8 mouse cellular contexts compared by ENCODE assay signal in the genomic region with DNA sequence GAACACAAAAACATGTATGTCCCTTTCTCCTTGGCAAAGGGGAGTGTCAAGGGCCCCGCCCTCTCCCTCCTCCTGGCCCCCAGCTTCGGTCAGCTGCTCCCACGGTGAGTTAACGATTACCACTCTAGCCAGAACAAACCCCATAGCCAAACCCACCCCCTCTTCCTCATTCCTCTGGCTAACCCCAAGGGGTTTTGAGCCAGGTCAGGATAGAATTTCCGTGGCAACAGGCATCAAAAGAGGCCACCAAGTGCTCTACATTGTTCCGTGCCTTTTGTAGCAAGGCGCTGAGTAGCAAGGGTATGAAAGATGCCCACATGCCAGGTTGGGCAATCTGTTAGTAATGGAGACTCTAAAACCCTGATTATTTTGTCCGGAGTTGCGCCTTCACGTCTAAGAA. TPM values are rescaled to one million over a fixed set of nuclear protein-coding genes. Genes with fewer than 3 reads are reported as not detected.
A peak's percentile ranks its signal among the peaks of the same experiment; 100 is the strongest.
DNase-seq lines count a peak whose midpoint lies in the region; ATAC-seq lines count a peak whose summit lies in the region.

No protein-coding gene starts in this region.

- H3K9ac ChIP-seq in intestine, embryonic 16.5 days (ENCODE audit: low read depth, low read length) = peak overlapping the region; percentile 99
- peak overlapping the region; percentile 82 for H3K9ac ChIP-seq in liver, embryonic 15.5 days
- H3K9ac ChIP-seq in neural tube, embryonic 15.5 days (replicated peaks) = peak overlapping the region; percentile 97

- no peaks in the 10 kb centered on the region for H3K9me3 ChIP-seq in intestine, embryonic 16.5 days (ENCODE audit: control insufficient read depth, low read length)
- no peaks in the 10 kb centered on the region for H3K9me3 ChIP-seq in liver, embryonic 15.5 days (replicated peaks)
- no peaks in the 10 kb centered on the region for H3K9me3 ChIP-seq in neural tube, embryonic 15.5 days (replicated peaks)

- peaks cover 19% of the 10 kb centered on the region for H3K4me1 ChIP-seq in brown adipose tissue, adult 24 weeks (ENCODE audit: control insufficient read depth, insufficient read depth, insufficient read length, low read length)
- peaks cover 39% of the 10 kb centered on the region for H3K4me1 ChIP-seq in intestine, embryonic 16.5 days (ENCODE audit: control insufficient read depth, insufficient read depth, low read length)
- peaks cover 68% of the 10 kb centered on the region for H3K4me1 ChIP-seq in liver, embryonic 15.5 days (replicated peaks)
- H3K4me1 ChIP-seq in neural tube, embryonic 15.5 days = peaks cover 41% of the 10 kb centered on the region

- peaks cover 2% of the 10 kb centered on the region; the same call in 1 of the 2 replicates for H3K36me3 ChIP-seq in intestine, embryonic 16.5 days (ENCODE audit: control insufficient read depth, insufficient read depth, low read length)
- H3K36me3 ChIP-seq in liver, embryonic 15.5 days (replicated peaks) = peaks cover 3% of the 10 kb centered on the region; the same call in 1 of the 2 replicates
- H3K36me3 ChIP-seq in neural tube, embryonic 15.5 days = no peaks in the 10 kb centered on the region

- WGBS in intestine, embryonic 16.5 days = 10% methylated on average over 10 of the region's 10 CpGs
- WGBS in liver, embryonic 15.5 days (ENCODE audit: insufficient replicate concordance) = 12% methylated on average over 10 of the region's 10 CpGs
- 3% methylated on average over 10 of the region's 10 CpGs for WGBS in neural tube, embryonic 15.5 days

- peak overlapping the region; percentile 85 for H3K4me3 ChIP-seq in brown adipose tissue, adult 24 weeks (ENCODE audit: insufficient read depth, low read depth, low read length)
- peak overlapping the region; percentile 97 for H3K4me3 ChIP-seq in intestine, embryonic 16.5 days (ENCODE audit: low read length)
- peak overlapping the region; percentile 80 for H3K4me3 ChIP-seq in liver, embryonic 15.5 days (replicated peaks)
- peak overlapping the region; percentile 94 for H3K4me3 ChIP-seq in neural tube, embryonic 15.5 days (replicated peaks)

- H3K27ac ChIP-seq in brown adipose tissue, adult 24 weeks (replicated peaks; ENCODE audit: low read depth, low read length) = peak overlapping the region; percentile 77
- H3K27ac ChIP-seq in intestine, embryonic 16.5 days (ENCODE audit: low read length) = peak overlapping the region; percentile 97
- peak overlapping the region; percentile 79 for H3K27ac ChIP-seq in liver, embryonic 15.5 days (replicated peaks)
- H3K27ac ChIP-seq in neural tube, embryonic 15.5 days (replicated peaks) = peak overlapping the region; percentile 96

- no peaks in the 10 kb centered on the region for H3K27me3 ChIP-seq in intestine, embryonic 16.5 days (replicated peaks; ENCODE audit: control insufficient read depth, insufficient read depth, low read length)
- no peaks in the 10 kb centered on the region for H3K27me3 ChIP-seq in liver, embryonic 15.5 days
- no peaks in the 10 kb centered on the region for H3K27me3 ChIP-seq in neural tube, embryonic 15.5 days (replicated peaks)

- peak; percentile 54 for DNase-seq in adrenal gland, postnatal 10 days
- DNase-seq in adrenal gland, postnatal 4 days (ENCODE audit: low spot score in 2 of 2) = no peak
- DNase-seq in left cerebral cortex, adult 8-10 months (ENCODE audit: low spot score in 2 of 2) = no peak

- peak overlapping the region; percentile 90 for H3K4me2 ChIP-seq in intestine, embryonic 16.5 days (ENCODE audit: low read depth, low read length)
- H3K4me2 ChIP-seq in liver, embryonic 15.5 days = peak overlapping the region; percentile 100
- H3K4me2 ChIP-seq in neural tube, embryonic 15.5 days = peak overlapping the region; percentile 78

- peak; percentile 12 for ATAC-seq in granulocyte monocyte progenitor cell, adult 5-6 weeks (replicated peaks; ENCODE audit: poor library complexity, severe bottlenecking)
- peak; percentile 26; the same call in 1 of the 2 replicates for ATAC-seq in intestine, embryonic 16.5 days
- ATAC-seq in liver, embryonic 15.5 days (ENCODE audit: insufficient read depth) = no peak
- ATAC-seq in neural tube, embryonic 15.5 days (ENCODE audit: low FRiP score) = 0 out of 2 replicates have a peak, but pooled peaks have one; percentile 6

RNA-seq across cellular contexts. Expression of gene Idh2, which starts 1.2 kb away (rescaled TPM):
- 100 to 1,000 TPM; 386 to 496 TPM for total RNA-seq in adrenal gland, postnatal 10 days (2021)
- 100 to 1,000 TPM; 275 to 289 TPM for total RNA-seq in adrenal gland, postnatal 4 days (2021)
- 310 and 421 TPM in 2 replicates for polyA plus RNA-seq in brown adipose tissue, adult 24 weeks (2012; ENCODE audit: insufficient read depth, insufficient read length, missing spikeins)
- total RNA-seq in granulocyte monocyte progenitor cell, adult 5-6 weeks (2014; fragmentation: Nextera tagmentation) = 259 and 298 TPM in 2 replicates
- 338 and 368 TPM in 2 replicates for total RNA-seq in granulocyte monocyte progenitor cell, adult 5-6 weeks (2017)
- 540 and 585 TPM in 2 replicates for polyA plus RNA-seq in intestine, embryonic 16.5 days (2015; fragmentation: Nextera tagmentation; extraction: Ambion mirVana)
- polyA plus RNA-seq in liver, embryonic 15.5 days (2015; fragmentation: Nextera tagmentation; extraction: Ambion mirVana) = 175 and 206 TPM in 2 replicates
- polyA plus RNA-seq in neural tube, embryonic 15.5 days (2015; fragmentation: Nextera tagmentation; extraction: Ambion mirVana) = 200 and 267 TPM in 2 replicates
- 10 to 100 TPM; 61.7 to 68.1 (median 64.0) TPM for total RNA-seq in left cerebral cortex, adult 8-10 months (2022)
